Mouse (Mus musculus) large intestine, adult 2 months (tissue): ENCODE measurements at regions not wholly inside any gene's neighbourhood (a gene's known extent, or its start where the extent isn't known, plus 50 kb on each side); places are given as distances from the start of the nearest gene placed in this dataset.

ENCODE experiments used
- DNase-seq: peaks from one replicate; pipeline ENCODE4 v3.0.0-alpha.2; 2012; ENCODE audit warnings: low read depth, low spot score
- WGBS: fragments of 180-500 bp; shearing (Covaris S2); methylation state at CpG from one replicate; pipeline ENCODE4 v1.1.7; 2018; 5-methylcytosine and 5-hydroxymethylcytosine counted together

DNA sequence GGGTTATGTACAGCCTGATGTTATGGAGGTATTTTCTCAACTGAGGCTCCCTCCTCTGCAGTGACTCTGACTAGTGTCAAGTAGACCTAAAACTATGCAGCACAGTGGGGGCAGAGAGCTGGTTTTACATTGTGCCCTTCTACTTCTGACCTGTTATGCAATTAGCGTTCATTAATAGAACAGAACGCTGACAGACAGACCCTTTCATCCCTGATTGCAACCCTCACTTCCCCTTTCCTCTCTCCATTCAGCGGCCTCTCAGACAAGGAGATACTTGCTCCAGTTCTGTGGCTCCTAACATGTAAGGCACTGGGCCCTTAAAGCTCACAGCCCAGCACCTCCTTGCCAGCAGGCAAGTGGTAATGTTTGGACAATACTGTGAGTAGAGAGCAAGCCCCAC, 125.7 kb downstream of the Gm826 start:
- WGBS, result 76% methylated on average over 3 of the region's 3 CpGs
- DNase-seq, result no peak

DNA sequence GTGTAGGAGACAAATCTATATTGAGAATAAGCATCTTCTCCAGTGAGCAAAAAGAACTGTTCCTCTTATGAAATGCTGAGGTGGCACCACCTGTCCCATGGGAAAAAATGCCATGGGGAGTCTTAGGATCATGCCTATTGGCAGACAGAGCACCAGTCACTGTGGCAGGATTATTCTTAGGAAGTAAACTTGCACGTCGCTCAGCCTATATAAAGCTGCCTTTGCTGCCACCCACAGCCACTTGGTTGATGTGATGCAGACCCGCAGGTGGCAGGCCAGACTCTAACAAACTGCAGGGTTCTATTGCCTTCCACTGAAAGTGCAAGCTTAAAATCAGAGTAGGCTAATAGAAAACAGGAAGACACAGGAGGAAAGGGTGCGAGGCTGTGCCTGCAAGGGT, 126.7 kb downstream of the Gm826 start:
- WGBS, result 63% methylated on average over 4 of the region's 4 CpGs
- DNase-seq, result no peak

DNA sequence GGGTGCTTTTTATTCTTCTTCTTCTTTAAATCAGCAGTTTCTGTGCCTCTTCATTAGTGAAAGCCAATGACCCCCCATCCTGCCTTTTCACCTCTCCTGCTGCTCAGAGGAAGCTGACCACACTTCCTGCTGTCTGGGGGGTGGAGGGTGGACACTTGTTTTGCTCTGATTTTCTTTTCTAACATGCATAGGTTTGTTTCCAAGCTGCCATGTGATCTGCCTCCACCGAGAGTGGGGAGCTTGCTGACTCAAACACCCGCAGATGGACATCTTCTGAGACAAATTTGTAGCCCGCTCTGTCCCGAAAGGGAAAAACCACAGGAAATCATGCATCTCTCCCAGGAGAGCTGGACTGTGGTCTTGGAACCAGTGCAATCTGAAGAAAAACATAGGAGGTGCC, 141.3 kb downstream of the Gm826 start:
- no peak for DNase-seq
- 77% methylated on average over 4 of the region's 4 CpGs for WGBS

DNA sequence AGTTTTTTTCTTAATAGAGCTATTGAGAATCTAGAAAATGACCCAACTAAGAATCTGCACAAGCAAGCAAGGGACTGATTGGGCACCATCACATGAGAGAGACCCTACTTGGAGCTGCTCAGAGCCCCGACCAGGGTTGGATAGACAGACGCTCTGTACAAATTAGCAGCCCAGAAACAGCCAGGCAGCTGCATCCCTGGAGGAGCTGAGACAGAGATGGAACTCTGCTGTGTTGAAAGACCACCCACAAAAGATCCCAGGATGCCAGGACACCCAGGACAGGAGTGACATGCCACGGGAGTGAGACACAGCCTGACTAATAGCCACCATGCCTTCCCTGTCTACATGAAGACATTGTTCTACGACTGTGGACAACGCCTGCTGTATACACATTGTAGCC, 147.9 kb downstream of the Gm826 start:
- DNase-seq, result no peak
- 71% methylated on average over 5 of the region's 5 CpGs for WGBS

DNA sequence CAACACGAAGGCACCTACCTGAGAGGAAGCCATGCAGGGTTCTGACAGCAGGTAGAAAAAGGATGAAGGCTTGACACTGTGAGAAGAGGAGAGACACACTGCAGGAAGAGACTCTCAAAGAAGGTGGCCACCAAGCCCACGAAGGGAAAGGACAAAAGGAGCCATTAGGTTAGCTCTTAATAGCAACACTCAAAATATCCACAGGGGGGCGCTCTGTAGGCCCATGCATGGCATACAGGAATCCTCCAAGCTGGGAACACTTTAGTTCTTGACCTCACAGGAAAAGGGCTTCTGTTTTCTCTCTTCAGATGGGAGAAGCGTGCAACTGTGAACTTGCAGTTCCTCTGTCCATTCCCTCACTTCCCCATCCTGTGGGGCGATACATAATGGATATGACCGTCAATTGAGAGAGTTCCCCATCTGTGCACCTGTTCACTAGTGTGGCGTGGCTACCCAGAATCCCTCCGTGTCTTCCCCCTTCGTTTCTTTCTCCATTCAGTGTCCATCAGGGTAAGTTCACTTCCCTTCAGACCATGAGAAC, 162.9 kb downstream of the Gm826 start:
- WGBS, result 75% methylated on average over 9 of the region's 9 CpGs
- peak; percentile 3 for DNase-seq

DNA sequence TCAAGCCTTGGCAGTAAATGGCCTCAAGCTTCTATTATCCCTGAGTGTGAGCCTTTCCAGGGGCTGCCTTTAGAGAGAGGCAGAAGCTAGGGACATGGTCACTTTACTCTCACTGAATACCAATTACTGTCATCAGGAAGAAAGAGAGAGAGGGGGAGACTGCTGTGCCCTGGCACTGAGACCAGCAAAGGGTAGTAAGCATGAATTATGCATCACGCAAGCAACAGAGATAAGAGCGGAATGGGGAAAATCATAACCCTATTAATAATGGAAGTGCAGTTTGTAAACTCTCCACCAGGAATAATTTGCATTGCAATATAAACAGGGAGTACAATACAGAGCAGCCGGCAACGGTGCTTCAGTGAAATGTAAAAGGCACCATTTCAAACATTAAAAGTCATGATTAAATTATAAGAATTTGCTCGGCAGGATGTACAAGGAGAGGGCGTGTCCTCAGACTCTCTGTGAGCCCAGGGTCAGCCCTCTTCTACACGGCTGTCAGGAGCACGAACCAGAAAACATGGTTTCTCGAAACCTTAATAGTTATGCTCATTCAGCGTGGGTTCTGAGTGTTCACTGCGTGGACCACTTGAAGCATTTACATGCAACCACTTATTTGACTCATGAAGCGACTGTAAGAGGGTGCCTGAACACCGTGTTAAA, 175.2 kb downstream of the Gm826 start:
- WGBS, result 74% methylated on average over 13 of the region's 13 CpGs
- DNase-seq, result no peak

DNA sequence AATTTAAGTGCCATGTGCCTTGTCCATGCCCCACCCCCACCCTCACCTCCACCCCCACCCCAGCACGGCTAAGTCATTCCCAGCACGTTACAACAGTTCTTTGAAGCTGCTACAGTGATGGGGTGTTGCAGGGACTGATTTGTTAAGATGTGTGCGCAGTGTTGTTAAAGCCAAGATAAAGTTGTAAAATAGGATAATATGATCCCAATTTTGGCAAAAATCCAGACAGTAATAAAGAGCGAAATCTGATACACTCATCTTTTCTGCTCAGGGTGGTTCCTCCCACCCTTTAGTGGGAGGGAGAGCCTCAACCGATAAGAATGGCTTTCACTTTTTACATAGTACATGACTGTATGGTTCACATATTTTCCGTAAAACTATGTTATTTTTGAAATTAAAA, 180.2 kb downstream of the Gm826 start:
- WGBS, result 20% methylated on average over 6 of the region's 6 CpGs
- peak; percentile 19 for DNase-seq

DNA sequence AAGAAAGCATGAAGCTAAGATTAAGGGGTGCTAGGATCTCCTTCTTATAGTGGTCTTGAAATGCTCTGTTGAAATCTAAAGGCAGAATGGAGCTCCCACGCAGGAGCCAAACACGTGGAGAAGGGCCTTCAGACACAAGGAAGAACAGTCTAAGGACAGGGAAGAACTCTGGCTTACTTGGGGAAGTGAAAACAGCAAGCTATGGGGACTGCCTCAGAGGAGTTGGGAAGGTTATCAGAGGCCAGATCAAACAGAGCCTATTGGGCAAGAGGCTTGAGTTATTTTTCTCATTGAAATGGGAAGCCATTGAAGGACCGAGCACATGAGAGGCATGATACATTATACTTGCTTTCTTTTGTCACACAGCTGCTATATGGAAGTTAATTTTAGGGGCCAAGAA, 181.9 kb downstream of the Gm826 start:
- no peak for DNase-seq
- WGBS, result 82% methylated on average over 3 of the region's 3 CpGs

DNA sequence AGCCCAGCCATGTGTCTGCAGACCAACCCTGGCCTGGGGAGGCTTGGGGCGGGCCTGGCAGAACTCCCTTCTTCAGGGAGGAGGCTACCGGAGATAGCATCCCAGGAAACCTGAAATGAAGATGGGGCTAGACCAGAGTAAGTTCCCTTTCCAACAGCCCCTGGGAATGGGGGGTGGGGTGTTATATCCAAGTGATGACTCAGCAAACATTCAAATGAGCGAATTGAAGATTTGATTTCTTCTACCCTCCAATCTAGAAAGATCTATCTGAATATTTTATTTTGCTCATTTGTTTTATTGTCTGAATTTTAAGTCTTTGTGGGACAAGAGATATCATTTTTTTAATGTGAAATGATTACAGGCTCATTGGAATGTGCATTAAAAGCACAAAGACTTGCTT, 185.0 kb downstream of the Gm826 start:
- 85% methylated on average over 3 of the region's 3 CpGs for WGBS
- DNase-seq, result no peak

DNA sequence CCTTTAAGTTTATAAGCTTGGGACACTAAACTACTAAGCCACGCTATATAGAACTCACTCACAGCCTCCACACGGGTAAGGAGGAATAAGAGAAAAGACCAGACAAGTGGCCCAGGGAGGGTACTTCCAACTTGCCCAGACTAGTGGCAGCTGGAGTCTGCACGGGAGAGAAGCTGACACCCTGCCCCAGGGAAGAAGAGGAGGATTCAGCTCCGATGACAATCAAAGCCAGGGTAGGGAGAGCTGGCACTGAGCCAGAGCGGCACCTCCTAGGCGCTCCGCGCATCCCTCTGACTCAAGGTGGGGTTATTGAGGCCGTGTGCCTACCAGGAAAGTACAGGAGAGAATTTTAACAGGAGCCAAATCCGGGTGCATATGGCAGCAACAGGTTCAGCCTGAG, 185.4 kb downstream of the Gm826 start:
- 59% methylated on average over 10 of the region's 10 CpGs for whole genome bisulfite sequencing
- DNase-seq, result no peak

DNA sequence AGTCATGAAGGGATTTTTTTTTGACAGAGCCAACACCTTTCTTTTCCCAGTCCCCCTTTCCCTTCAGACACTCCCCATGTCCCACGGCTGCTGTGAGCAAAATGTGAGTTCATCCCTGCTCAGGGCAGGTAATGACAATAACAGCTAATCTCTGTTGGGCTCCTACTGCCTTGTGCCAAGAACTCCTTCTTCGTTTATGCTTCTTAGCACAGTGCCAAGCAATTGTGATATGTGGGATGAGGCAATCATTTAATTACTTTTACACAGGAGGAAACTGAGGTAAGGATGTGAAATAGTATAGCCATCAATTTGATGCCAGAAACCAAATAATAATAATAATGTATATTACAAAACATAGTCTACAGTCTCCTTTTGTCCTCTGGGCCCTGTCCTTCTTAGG, 185.9 kb downstream of the Gm826 start:
- DNase-seq, result no peak
- 31% methylated on average over 2 of the region's 2 CpGs for WGBS

DNA sequence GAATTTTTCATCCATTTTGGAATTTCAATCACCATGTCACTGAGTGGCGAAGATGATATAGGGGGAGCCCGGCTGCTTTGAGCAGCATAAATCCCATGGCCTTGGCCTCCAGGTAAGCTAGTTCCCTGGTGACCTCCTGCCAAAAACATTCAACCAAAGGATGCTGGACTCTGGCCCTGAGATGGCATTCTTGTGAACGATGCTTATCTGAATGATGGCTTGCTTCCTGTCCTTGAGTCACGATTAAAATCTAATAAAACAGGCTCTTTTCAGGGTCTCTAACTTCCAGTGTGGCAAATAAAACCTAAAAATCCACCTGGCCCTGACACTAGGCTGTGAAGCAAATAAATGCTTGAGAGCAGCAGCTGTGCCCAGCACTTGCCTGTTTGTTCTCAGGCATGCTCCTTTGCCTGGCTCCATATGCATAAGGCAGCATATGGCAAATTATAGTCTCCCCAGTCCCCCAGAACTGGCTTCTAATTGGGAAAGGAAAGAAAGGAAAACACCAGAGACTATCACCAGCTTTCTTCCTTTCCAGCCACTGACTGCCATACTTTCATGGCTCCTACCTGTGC, 193.7 kb downstream of the Gm826 start:
- DNase-seq, result no peak
- 53% methylated on average over 4 of the region's 4 CpGs for WGBS

DNA sequence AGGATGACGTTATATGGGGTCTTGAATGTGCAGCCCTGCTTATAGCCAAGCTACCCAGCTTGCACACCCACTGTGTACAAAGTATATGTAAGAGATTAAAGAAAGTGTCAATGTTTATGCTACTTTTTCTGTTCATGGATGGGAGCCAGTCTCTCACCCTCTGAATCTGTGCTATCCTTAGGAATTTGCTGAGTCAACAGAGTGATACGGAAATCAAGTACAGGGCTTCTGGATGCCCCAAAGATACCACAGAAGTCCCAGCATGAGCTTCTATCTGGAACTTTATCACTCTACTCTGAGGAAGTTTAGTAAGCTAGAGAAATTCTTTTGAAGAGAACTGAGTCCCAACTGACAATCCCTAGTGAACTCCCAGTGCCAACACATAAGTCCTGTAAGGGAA, 195.9 kb downstream of the Gm826 start:
- 66% methylated on average over 2 of the region's 2 CpGs for WGBS

DNA sequence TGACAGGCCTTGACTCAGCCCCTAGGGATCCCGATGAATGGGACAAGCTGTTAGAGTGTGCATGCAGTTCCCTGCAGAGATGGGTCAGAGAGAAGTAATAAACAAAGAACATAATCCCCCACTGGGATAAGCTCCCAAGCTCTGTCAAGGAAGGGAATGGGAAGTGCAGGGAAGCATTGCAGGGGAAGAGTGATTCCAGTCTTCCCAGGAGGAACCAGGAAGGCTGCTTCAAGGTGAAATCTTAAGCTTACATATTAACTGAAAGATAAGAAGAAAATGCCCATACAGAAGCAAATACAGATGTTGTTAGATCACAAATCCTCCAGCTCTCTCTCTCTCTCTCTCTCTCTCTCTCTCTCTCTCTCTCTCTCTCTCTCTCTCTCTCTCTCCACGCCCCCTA, 202.2 kb downstream of the Gm826 start:
- 12% methylated on average over 2 of the region's 2 CpGs for WGBS
- no peak for DNase-seq

More for the DNA sequence above, 195.9 kb downstream of the Gm826 start:
- no peak for DNase-seq

DNA sequence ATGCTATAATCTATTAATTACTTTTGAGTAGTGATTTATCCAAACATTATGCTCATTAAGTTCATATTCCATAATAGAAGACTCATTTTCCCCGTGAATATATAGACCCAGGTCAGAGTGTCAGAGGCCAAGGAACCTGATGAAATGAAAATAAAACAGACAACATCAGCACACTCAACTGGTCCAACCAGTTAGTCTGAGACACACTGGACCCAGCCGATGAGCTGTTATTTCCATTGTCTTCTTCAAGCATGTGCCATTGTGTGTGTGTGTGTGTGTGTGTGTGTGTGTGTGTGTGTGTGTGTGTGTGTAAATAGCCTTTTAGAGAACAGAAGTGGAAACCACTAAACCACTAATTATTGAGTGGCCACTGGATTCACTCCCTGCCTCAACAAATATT, 202.6 kb downstream of the Gm826 start:
- 27% methylated on average over 2 of the region's 2 CpGs for WGBS
- no peak for DNase-seq

DNA sequence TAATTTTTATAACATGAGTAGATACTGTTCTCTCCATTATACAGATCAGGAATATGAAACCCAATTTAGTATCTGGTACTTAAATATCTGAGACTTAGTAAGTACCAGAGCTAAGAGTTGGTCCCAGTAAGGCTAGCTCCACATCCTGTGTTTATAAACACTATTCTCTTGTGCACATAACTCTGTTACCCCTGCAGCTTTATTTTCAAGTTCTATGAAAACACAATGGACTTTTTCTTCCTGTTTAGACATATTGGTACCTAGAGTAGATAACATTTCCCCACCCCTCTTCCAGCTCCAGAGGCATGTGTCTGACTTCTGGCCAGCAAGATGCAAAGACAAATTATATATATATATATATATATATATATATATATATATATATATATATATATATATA, 216.8 kb downstream of the Gm826 start:
- DNase-seq, result no peak

DNA sequence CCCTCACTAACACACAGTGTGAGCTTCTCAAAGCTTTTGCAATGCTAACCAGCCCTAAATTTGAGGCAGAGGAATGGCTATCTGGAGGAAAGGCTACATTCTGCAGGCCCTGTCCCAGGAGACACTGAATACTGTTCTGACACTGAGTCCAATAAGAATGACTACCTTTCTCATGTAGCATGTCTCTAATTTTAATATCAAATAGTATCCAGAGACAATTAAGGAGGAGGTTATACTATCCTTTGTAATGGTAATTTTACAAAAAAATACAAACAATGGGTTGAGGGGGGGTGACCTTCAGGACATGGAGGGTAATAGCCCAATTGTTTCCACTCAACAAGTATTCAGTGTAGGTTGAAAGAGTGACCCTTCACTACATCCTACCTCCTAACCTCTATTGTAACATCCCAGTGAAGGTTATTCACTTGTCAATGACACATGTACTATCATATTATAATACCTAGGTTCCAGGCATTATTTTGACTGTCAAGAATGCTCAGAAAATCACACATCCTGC, 222.7 kb downstream of the Gm826 start:
- no peak for DNase-seq

DNA sequence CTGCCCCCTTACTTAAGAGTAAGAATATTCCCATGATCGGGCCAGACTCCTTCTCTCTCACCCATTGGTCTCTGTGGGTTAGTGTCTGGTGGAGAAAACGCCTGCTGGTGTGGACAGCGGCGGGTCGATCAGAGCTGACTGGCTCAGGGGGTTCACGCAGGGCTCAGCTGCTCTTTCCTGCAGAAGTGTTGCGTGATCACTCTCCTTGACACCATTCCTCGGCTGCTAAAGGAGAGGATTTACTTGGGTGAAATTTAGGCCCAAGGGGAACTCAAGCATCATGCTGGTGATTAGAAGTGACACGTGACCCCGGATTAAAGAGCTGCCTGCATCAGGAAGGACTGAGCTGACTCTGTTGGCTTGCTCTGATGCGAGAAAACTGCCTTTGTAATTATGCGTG, 240.9 kb downstream of the Gm826 start:
- DNase-seq, result no peak
- 49% methylated on average over 12 of the region's 12 CpGs for WGBS

DNA sequence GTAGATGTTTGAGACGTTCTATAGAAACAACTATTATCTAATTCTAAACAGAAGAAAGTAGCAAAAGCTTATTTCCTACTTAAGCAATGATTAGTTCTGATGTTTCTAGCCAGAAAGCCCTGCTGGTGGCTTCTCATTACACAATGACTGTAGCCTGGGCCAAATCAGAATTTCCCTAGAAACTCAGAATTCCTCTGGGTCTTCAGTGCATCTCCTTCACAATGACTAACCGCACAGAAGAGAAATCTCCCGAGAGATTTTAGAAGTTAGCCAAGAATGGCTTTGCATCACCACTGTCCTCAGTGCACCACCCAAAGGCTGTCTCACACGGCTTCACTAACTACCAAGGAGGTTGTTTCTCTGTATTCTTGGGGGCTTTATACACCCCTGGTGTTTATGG, 248.0 kb downstream of the Gm826 start:
- WGBS, result 59% methylated on average over 4 of the region's 4 CpGs
- no peak for DNase-seq

DNA sequence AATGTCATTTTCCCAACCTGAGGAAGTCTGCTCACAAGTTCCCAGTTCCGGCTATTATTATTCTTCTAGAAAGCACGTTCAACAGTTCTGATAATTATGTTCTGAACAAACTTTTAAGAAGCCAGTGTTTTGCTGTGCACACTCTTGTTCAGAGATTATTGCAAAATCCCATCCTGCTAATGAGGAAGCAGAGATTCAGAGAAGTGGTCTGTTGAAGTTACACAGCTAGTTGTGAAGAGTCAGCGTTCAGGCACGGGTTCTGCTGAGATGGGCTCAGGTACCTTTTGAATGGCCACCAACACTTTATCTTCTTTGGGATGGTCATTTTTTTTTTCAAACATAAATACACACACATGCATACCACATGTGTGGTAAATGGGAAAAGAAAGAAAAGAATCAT, 250.3 kb downstream of the Gm826 start:
- 84% methylated on average over 4 of the region's 4 CpGs for WGBS
- DNase-seq, result no peak

DNA sequence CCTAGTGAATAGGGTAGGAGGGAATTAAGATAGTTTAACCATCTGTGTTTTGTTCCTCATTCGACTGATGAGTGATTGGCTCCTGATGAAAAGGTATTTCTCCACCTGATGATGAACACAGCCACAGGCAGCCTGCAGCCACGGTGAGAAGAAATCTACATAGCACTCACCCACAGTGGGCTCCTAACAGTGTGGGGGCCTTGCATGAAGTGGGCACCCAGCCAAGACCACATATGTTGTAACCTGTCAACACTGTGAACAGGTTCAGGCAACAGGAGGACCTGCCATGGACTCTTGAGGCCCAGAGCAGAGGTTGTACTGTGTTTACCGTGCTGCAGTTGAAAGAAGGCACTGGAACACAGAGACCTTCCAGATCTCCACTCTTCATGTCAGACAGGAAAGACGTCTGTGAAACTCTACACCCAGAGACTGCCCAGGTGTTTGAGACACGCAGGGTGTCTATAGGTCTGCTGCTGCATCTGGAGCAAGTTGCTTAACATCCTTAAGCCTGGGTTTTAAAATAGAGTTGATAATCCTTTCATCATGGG, 251.8 kb downstream of the Gm826 start:
- 63% methylated on average over 5 of the region's 5 CpGs for WGBS
- no peak for DNase-seq
